Mouse (Mus musculus): ENCODE measurements around the gene Acot12. TPM values are rescaled to one million over a fixed set of nuclear protein-coding genes. Genes with fewer than 3 reads are reported as not detected.

Acot12 gene
- polyA plus RNA-seq, 1 experiment from 2014 or later, result not detected

GRCm38 (mm10) chr13:91768683-91769651 is 27.7 kb downstream of the Acot12 start:
- no peak for TF ChIP-seq CTCF (IDR thresholded peaks at IDR 0.05; ENCODE audit: low read depth)
- H3K36me3 ChIP-seq (ENCODE audit: insufficient read depth), result no peaks in the 10 kb centered on the region
- H3K4me3 ChIP-seq (ENCODE audit: low read depth, low read length), result no peak overlapping the region
- H3K9ac ChIP-seq, result no peak overlapping the region
- no peaks in the 10 kb centered on the region for H3K9me3 ChIP-seq (ENCODE audit: low read depth, low read length)
- WGBS, result 66% methylated on average over 9 of the region's 9 CpGs
- no peak for ATAC-seq (ENCODE audit: insufficient read depth)
- no peaks in the 10 kb centered on the region for H3K4me1 ChIP-seq (ENCODE audit: insufficient read depth)
- H3K27ac ChIP-seq (ENCODE audit: low read depth), result no peak overlapping the region
- DNase-seq, result no peak
- no peak overlapping the region for H3K4me2 ChIP-seq
- H3K27me3 ChIP-seq (ENCODE audit: insufficient read depth, low read length), result no peaks in the 10 kb centered on the region

GRCm38 (mm10) chr13:91778092-91778491 is 36.8 kb downstream of the Acot12 start:
- no peaks in the 10 kb centered on the region for H3K4me1 ChIP-seq (ENCODE audit: insufficient read depth)
- no peak overlapping the region for H3K27ac ChIP-seq (ENCODE audit: low read depth)
- H3K36me3 ChIP-seq (ENCODE audit: insufficient read depth), result no peaks in the 10 kb centered on the region
- no peak for ATAC-seq (ENCODE audit: insufficient read depth)
- no peak overlapping the region for H3K9ac ChIP-seq
- no peaks in the 10 kb centered on the region for H3K27me3 ChIP-seq (ENCODE audit: insufficient read depth, low read length)
- no peak overlapping the region for H3K4me2 ChIP-seq
- 87% methylated on average over 5 of the region's 5 CpGs for WGBS
- TF ChIP-seq CTCF (IDR thresholded peaks at IDR 0.05; ENCODE audit: low read depth), result no peak
- DNase-seq, result no peak
- H3K9me3 ChIP-seq (ENCODE audit: low read depth, low read length), result no peaks in the 10 kb centered on the region
- H3K4me3 ChIP-seq (ENCODE audit: low read depth, low read length), result no peak overlapping the region

GRCm38 (mm10) chr13:91779892-91780291 is 38.6 kb downstream of the Acot12 start:
- Histone ChIP-seq H3K4me3 (ENCODE audit: low read depth, low read length) (no peak overlapping the region), H3K4me2 (no peak overlapping the region), H3K9me3 (ENCODE audit: low read depth, low read length) (no peaks in the 10 kb centered on the region), H3K36me3 (ENCODE audit: insufficient read depth) (no peaks in the 10 kb centered on the region), H3K27me3 (ENCODE audit: insufficient read depth, low read length) (no peaks in the 10 kb centered on the region), H3K27ac (ENCODE audit: low read depth) (no peak overlapping the region), H3K9ac (no peak overlapping the region), H3K4me1 (ENCODE audit: insufficient read depth) (no peaks in the 10 kb centered on the region)
- DNase-seq, result no peak
- ATAC-seq (ENCODE audit: insufficient read depth), result no peak
- no peak for TF ChIP-seq CTCF (IDR thresholded peaks at IDR 0.05; ENCODE audit: low read depth)

GRCm38 (mm10) chr13:91792035-91792434 is 50.7 kb downstream of the Acot12 start:
- H3K4me3 ChIP-seq (ENCODE audit: low read depth, low read length), result no peak overlapping the region
- no peak overlapping the region for H3K9ac ChIP-seq
- no peaks in the 10 kb centered on the region for H3K4me1 ChIP-seq (ENCODE audit: insufficient read depth)
- 22% methylated on average over 1 of the region's 1 CpGs for WGBS
- H3K9me3 ChIP-seq (ENCODE audit: low read depth, low read length), result no peaks in the 10 kb centered on the region
- DNase-seq, result peak; percentile 57
- peaks cover 25% of the 10 kb centered on the region for H3K36me3 ChIP-seq (ENCODE audit: insufficient read depth)
- no peak overlapping the region for H3K4me2 ChIP-seq
- TF ChIP-seq CTCF (IDR thresholded peaks at IDR 0.05; ENCODE audit: low read depth), result no peak
- H3K27me3 ChIP-seq (ENCODE audit: insufficient read depth, low read length), result no peaks in the 10 kb centered on the region
- H3K27ac ChIP-seq (ENCODE audit: low read depth), result no peak overlapping the region
- ATAC-seq (ENCODE audit: insufficient read depth), result peak; percentile 77; the same call in 1 of the 2 replicates

GRCm38 (mm10) chr13:91794926-91795436 is 53.7 kb downstream of the Acot12 start:
- WGBS, result 95% methylated on average over 13 of the region's 13 CpGs
- DNase-seq (no peak), ATAC-seq (ENCODE audit: insufficient read depth) (no peak)
- no peak for TF ChIP-seq CTCF (IDR thresholded peaks at IDR 0.05; ENCODE audit: low read depth)
- Histone ChIP-seq H3K4me1 (ENCODE audit: insufficient read depth) (no peaks in the 10 kb centered on the region), H3K9ac (no peak overlapping the region), H3K4me3 (ENCODE audit: low read depth, low read length) (no peak overlapping the region), H3K4me2 (no peak overlapping the region), H3K27me3 (ENCODE audit: insufficient read depth, low read length) (no peaks in the 10 kb centered on the region), H3K27ac (ENCODE audit: low read depth) (no peak overlapping the region), H3K36me3 (ENCODE audit: insufficient read depth) (peaks cover 54% of the 10 kb centered on the region), H3K9me3 (ENCODE audit: low read depth, low read length) (no peaks in the 10 kb centered on the region)

- Histone ChIP-seq H3K36me3 (ENCODE audit: insufficient read depth) (peaks cover 61% of the 10 kb centered on the region), H3K4me2 (no peak overlapping the region), H3K9me3 (ENCODE audit: low read depth, low read length) (no peaks in the 10 kb centered on the region), H3K27me3 (ENCODE audit: insufficient read depth, low read length) (no peaks in the 10 kb centered on the region), H3K27ac (ENCODE audit: low read depth) (no peak overlapping the region), H3K9ac (no peak overlapping the region), H3K4me1 (ENCODE audit: insufficient read depth) (no peaks in the 10 kb centered on the region), H3K4me3 (ENCODE audit: low read depth, low read length) (no peak overlapping the region)
- 83% methylated on average over 10 of the region's 10 CpGs for WGBS
- TF ChIP-seq CTCF (IDR thresholded peaks at IDR 0.05; ENCODE audit: low read depth), result no peak
- ATAC-seq (ENCODE audit: insufficient read depth) (no peak), DNase-seq (no peak)
Observed at GRCm38 (mm10) chr13:91795593-91795992, 54.3 kb downstream of the Acot12 start.

- Histone ChIP-seq H3K4me2 (no peak overlapping the region), H3K9me3 (ENCODE audit: low read depth, low read length) (no peaks in the 10 kb centered on the region), H3K36me3 (ENCODE audit: insufficient read depth) (peaks cover 65% of the 10 kb centered on the region), H3K4me3 (ENCODE audit: low read depth, low read length) (no peak overlapping the region), H3K4me1 (ENCODE audit: insufficient read depth) (no peaks in the 10 kb centered on the region), H3K27me3 (ENCODE audit: insufficient read depth, low read length) (no peaks in the 10 kb centered on the region), H3K27ac (ENCODE audit: low read depth) (no peak overlapping the region), H3K9ac (no peak overlapping the region)
- 81% methylated on average over 6 of the region's 6 CpGs for WGBS
- DNase-seq (no peak), ATAC-seq (ENCODE audit: insufficient read depth) (no peak)
- TF ChIP-seq CTCF (IDR thresholded peaks at IDR 0.05; ENCODE audit: low read depth), result no peak
Observed at GRCm38 (mm10) chr13:91796003-91796402, 54.7 kb downstream of the Acot12 start.
